Mouse (Mus musculus): ENCODE results near the gene Catsperd.
"Not testable (repeated sequence)": the region's sequence is repeated elsewhere in the genome, so short reads cannot be mapped to it uniquely, and the experiment has no call there.

Catsperd gene

DNA sequence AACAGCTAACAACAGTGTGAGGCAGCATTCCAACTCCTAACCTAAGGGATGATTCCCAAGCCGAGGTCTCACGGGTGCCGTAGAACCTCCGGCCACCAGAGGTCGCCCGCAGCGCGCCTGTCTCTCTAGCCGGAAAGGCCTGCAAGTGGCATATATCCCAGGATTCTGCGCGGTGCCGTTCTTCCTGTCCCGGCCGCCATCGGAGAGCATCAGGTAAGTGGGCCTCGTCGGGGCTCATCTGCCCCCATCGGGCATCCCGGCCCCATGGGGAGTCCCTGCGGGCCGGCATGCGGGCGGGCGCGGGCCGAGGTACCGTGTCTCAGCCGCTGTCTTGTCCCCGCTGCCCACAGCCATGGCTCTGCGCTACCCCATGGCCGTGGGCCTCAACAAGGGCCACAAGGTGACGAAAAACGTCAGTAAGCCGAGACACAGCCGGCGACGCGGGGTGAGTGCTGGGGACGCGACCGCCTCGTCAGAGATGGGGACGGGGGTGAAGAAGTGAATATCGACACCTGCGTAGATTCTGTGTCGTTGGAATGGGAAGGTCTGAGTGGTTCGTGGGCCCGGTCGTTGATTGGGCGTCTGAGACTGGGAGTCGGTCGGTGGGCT, 14.6 kb upstream of the Catsperd start, which contains the start of gene Rpl36:
TSS of gene Rpl36 (plus strand) at position 181 of the 609 bp plus-strand sequence.
- DNase-seq, result peak; percentile 84 to 87

DNA sequence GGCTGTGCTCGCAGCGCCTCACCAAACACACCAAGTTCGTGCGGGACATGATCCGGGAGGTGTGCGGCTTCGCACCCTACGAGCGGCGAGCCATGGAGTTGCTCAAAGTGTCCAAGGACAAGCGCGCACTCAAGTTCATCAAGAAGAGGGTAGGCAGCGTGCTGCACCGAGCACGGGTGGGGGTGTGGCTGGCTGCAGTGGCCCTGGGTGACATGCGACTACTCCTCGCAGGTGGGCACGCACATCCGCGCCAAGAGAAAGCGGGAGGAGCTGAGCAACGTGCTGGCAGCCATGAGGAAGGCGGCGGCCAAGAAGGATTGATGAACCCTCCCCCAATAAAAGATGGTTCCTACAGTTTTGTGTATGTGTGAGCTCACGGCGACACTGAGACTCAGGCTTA, 14.1 kb upstream of the Catsperd start:
- not testable (repeated sequence) for DNase-seq

GRCm38 (mm10) chr17:56614391-56615135, 13.4 kb upstream of the Catsperd start:
- DNase-seq, result no peak

- DNase-seq, result no peak
Measured at GRCm38 (mm10) chr17:56615136-56615784, 12.7 kb upstream of the Catsperd start.

GRCm38 (mm10) chr17:56615792-56616191, 12.2 kb upstream of the Catsperd start:
- no peak for DNase-seq

- DNase-seq, result no peak
Measured at GRCm38 (mm10) chr17:56616725-56617124, 11.2 kb upstream of the Catsperd start.

DNA sequence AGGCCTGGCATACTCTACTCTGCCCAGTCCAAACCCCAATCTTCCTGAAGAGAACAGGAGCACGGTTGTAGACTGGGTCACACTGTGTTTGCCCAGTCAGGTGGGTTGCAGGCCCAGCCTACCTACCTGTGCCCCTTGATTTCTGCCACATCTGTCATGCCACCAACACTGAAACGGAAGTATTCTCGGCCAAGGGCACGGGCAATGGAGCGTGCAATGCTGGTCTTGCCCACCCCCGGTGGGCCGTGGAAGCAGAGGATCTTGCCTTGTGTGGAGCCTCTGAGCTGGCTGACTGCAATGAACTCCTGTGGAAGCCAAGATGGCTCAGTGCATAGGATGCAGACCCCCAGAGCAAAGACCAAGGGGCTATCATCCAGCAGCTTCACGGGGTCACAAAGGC, 10.3 kb upstream of the Catsperd start:
- no peak for DNase-seq

GRCm38 (mm10) chr17:56625495-56625894, 2.4 kb upstream of the Catsperd start:
- DNase-seq, result no peak

GRCm38 (mm10) chr17:56626260-56626659, 1.7 kb upstream of the Catsperd start:
- DNase-seq, result no peak

DNA sequence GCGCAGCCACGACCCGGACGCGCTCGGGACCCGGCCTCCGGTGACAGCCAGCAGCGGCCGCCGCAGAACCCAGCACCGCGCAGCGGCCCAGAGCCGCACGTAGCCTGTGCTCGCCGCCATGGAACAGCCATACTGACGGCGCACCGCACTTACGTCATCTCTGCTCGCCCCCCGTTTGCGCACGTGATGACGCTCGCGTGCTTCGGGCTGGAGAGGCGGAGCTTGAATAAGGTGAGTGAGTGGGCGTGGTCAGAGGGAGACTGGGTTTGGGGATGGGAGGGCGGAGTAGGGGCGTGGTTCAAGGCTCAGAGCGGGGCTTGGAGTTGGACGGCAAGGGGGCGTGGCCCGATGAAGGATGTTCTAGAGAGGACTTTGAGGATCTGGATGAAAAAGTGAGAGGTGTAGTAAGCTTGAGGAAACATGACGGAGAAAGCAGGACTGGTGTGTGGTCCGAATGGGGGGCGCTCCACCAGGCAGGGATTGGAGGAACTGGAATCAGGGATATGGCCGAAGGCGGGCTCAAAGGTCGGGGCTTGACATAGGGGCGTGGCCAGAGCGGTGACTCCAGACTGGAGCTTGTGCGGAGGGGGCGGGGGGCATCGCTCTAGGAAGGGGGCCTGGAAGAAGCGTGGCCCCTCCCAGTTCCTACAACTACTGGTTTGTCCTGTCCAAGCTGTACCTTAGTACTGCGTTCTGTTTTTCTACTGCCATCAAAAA, 1.0 kb upstream of the Catsperd start, which contains the start of gene Lonp1:
TSS of gene Lonp1 (minus strand) at position 134 of the 717 bp plus-strand sequence.
- peak; percentile 89 to 95 for DNase-seq

GRCm38 (mm10) chr17:56629800-56630781, 2.1 kb downstream of the Catsperd start:
- DNase-seq, result not testable (repeated sequence)

GRCm38 (mm10) chr17:56631807-56632206, 3.9 kb downstream of the Catsperd start:
- DNase-seq, result no peak

- no peak for DNase-seq
Measured at GRCm38 (mm10) chr17:56634023-56634422, 6.1 kb downstream of the Catsperd start.

DNA sequence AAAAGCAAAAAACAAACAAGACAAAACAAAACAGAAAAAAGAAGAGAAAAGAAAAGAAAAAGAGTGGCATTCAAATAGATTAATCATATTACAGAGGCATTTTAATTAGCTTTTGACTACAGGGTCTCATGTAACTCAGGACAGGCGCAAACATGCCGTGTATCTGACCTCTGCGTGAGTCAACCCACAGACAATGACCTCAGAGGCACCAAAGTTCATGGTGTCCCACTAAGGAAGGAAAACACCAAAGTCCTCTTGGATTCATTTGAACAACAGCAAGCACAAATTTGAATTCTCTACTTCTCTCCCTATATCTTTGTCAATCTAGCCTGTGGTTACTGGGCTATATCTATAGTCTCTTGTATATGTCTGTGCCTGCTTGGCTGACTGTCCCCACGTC, 15.3 kb downstream of the Catsperd start:
- no peak for DNase-seq

DNA sequence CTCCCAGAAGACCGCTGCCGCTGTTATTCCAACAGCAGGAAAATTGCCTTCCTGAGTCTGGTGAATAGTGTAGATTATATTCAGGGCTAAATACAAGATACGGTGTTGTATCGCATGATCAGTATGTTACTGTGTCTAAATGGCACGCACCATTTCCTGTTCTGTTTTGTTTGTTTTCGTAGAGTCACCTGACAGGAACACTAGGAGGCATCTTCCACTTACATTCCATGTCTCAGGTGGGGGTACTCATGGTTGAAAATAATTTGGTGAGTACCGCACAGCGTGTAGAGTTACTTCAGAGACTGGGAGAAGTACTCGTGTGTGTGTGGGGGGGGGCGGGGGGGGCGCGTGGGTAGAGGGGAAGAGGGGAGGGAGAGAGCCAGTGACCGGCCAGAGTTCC, 19.6 kb downstream of the Catsperd start:
- no peak for DNase-seq

GRCm38 (mm10) chr17:56651801-56652200, 23.9 kb downstream of the Catsperd start:
- DNase-seq, result no peak

GRCm38 (mm10) chr17:56654771-56655170, 26.8 kb downstream of the Catsperd start:
- DNase-seq, result no peak

- DNase-seq, result no peak
Measured at GRCm38 (mm10) chr17:56655311-56655710, 27.4 kb downstream of the Catsperd start.

DNA sequence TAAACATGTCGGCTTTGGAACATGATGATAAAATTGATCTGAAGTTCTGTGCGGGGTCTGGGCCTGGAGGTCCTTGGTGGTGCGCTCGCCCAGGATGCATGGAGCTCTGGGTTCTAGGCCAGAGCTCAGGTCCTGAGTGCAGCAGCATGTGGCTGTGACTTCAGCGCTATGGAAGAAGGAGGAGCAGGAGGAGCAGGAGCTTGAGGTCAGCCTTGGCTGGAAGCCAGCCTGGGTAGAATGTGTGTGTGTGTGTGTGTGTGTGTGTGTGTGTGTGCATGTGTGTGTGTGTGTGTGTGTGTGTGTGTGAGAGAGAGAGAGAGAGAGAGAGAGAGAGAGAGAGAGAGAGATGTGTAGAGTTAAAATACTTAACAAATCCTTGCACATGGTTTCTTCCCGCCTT, 28.2 kb downstream of the Catsperd start:
- DNase-seq, result no peak

DNA sequence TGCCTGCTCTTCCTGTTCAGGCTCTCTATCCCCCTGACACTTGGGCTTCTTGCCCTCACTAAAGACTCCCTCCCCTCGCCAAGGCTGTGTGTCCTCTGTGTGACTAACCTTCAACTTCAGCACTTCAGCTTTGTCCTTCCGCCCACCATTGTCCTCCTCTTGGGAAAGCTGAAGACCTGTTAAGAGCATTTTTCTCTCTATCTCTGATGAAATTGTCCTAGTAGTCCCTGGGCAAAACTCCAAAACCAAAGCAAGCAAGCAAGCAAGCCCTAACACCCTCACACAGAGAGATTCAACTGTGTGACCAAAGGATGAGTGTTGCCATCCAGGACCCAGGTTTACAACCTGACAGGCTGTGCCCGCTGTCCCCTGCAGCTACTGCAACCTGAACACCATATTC, 35.7 kb downstream of the Catsperd start:
- DNase-seq, result no peak

DNA sequence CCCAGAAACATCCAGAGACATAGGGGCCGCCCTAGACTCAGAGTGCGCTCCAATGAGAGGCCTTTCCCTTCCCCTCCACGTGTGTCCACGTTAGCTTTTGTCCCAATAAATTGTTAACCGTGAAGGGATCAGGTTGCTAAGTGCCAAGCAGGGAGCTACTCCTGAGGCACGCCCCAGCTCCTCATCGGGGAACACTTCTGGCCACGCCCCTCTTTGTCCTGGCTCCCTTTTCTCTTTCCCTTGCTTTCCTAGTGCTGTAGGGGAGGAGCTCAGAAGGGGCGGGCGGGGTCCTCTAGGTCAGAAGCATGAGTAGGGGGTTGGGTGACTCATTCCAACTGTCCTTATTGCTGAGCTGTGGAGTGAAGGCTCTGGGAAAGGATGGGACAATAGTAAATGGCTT, 36.4 kb downstream of the Catsperd start:
- no peak for DNase-seq

GRCm38 (mm10) chr17:56666384-56666783, 38.4 kb downstream of the Catsperd start:
- DNase-seq, result no peak
